Mouse (Mus musculus) heart, embryonic 10.5 days (tissue): ENCODE measurements around the gene Gstp3. TPM values are rescaled to one million over a fixed set of nuclear protein-coding genes. Genes with fewer than 3 reads are reported as not detected.
"Not testable (repeated sequence)": the region's sequence is repeated elsewhere in the genome, so short reads cannot be mapped to it uniquely, and the experiment has no call there.

Experiments
- DNase-seq: peaks from one replicate; pipeline ENCODE4 v3.0.0-alpha.2; 2017; ENCODE audit warnings: low spot score
- H3K27ac ChIP-seq: fragments of 300-500 bp; sonication (generic); 2 replicates; pipeline ENCODE4 v1.5.1; 2016; ENCODE audit warnings: mild to moderate bottlenecking
- H3K27me3 ChIP-seq: fragments of 300-500 bp; sonication (generic); 2 replicates; pipeline ENCODE4 v1.6.1; 2016; ENCODE audit warnings: mild to moderate bottlenecking; ENCODE audit not compliant: poor library complexity, insufficient read depth, severe bottlenecking
- H3K36me3 ChIP-seq: fragments of 300-500 bp; sonication (generic); 2 replicates; pipeline ENCODE4 v1.6.1; 2016; ENCODE audit warnings: mild to moderate bottlenecking, moderate library complexity
- H3K4me1 ChIP-seq: fragments of 300-500 bp; sonication (generic); 2 replicates; pipeline ENCODE4 v1.6.1; 2016; ENCODE audit warnings: mild to moderate bottlenecking
- H3K4me3 ChIP-seq: fragments of 300-500 bp; sonication (generic); 2 replicates; pipeline ENCODE4 v1.5.1; 2016; ENCODE audit warnings: mild to moderate bottlenecking, moderate library complexity
- H3K9me3 ChIP-seq: fragments of 300-500 bp; sonication (generic); 2 replicates; pipeline ENCODE4 v1.6.1; 2016; ENCODE audit warnings: mild to moderate bottlenecking, moderate library complexity
- WGBS: fragments of 180-500 bp; shearing (Covaris S2); methylation state at CpG from one replicate; pipeline ENCODE4 v1.1.7; 2016; 5-methylcytosine and 5-hydroxymethylcytosine counted together
- polyA plus RNA-seq: library from polyadenylated mRNA; unstranded; fragments of >200 nt; fragmentation: Nextera tagmentation; extraction: Ambion mirVana; gene quantifications from 2 replicates; pipeline ENCODE4 v1.2.1, GENCODE M21; 2016

Gene Gstp3
- polyA plus RNA-seq, 1 experiment from 2014 or later = not detected

- Histone ChIP-seq H3K27me3 (0 out of 2 replicates have a peak, but pooled peaks cover 5% of the 10 kb centered on the region), H3K36me3 (no peaks in the 10 kb centered on the region), H3K27ac (peak overlapping the region; percentile 47; the same call in 1 of the 2 replicates), H3K9me3 (no peaks in the 10 kb centered on the region), H3K4me3 (no peak overlapping the region), H3K4me1 (peaks cover 30% of the 10 kb centered on the region)
- 49% methylated on average over 15 of the region's 15 CpGs for WGBS
- DNase-seq = no peak
Measured at GRCm38 (mm10) chr19:4055947-4056693, 3.2 kb downstream of the Gstp3 start.

- Histone ChIP-seq H3K9me3 (no peaks in the 10 kb centered on the region), H3K36me3 (no peaks in the 10 kb centered on the region), H3K27ac (no peak overlapping the region), H3K4me1 (peaks cover 30% of the 10 kb centered on the region), H3K27me3 (0 out of 2 replicates have a peak, but pooled peaks cover 5% of the 10 kb centered on the region), H3K4me3 (no peak overlapping the region)
- WGBS = 65% methylated on average over 8 of the region's 8 CpGs
- no peak for DNase-seq
Measured at GRCm38 (mm10) chr19:4055216-4055946, 4.0 kb downstream of the Gstp3 start.

GRCm38 (mm10) chr19:4054613-4055012 lies 4.8 kb downstream of the Gstp3 start:
- DNase-seq = no peak
- H3K27ac ChIP-seq = no peak overlapping the region
- H3K4me3 ChIP-seq = no peak overlapping the region
- peaks cover 29% of the 10 kb centered on the region for H3K4me1 ChIP-seq
- no peaks in the 10 kb centered on the region for H3K36me3 ChIP-seq
- WGBS = 83% methylated on average over 5 of the region's 5 CpGs
- H3K9me3 ChIP-seq = no peaks in the 10 kb centered on the region
- H3K27me3 ChIP-seq = 0 out of 2 replicates have a peak, but pooled peaks cover 5% of the 10 kb centered on the region

- Histone ChIP-seq H3K27ac (no peak overlapping the region), H3K4me3 (no peak overlapping the region), H3K4me1 (peaks cover 17% of the 10 kb centered on the region), H3K36me3 (no peaks in the 10 kb centered on the region), H3K9me3 (no peaks in the 10 kb centered on the region), H3K27me3 (0 out of 2 replicates have a peak, but pooled peaks cover 5% of the 10 kb centered on the region)
- DNase-seq = no peak
- WGBS = 69% methylated on average over 5 of the region's 5 CpGs
Measured at GRCm38 (mm10) chr19:4052516-4053030, 6.8 kb downstream of the Gstp3 start.

GRCm38 (mm10) chr19:4051741-4052515 lies 7.4 kb downstream of the Gstp3 start:
- H3K36me3 ChIP-seq = no peaks in the 10 kb centered on the region
- H3K27ac ChIP-seq = no peak overlapping the region
- H3K4me3 ChIP-seq = no peak overlapping the region
- peak; percentile 76 for DNase-seq
- H3K27me3 ChIP-seq = 0 out of 2 replicates have a peak, but pooled peaks cover 5% of the 10 kb centered on the region
- 50% methylated on average over 10 of the region's 10 CpGs for WGBS
- H3K4me1 ChIP-seq = peaks cover 15% of the 10 kb centered on the region
- no peaks in the 10 kb centered on the region for H3K9me3 ChIP-seq

- WGBS = 89% methylated on average over 5 of the region's 5 CpGs
- DNase-seq = no peak
- Histone ChIP-seq H3K4me3 (no peak overlapping the region), H3K36me3 (no peaks in the 10 kb centered on the region), H3K27ac (no peak overlapping the region), H3K4me1 (peaks cover 8% of the 10 kb centered on the region), H3K27me3 (0 out of 2 replicates have a peak, but pooled peaks cover 5% of the 10 kb centered on the region), H3K9me3 (no peaks in the 10 kb centered on the region)
Measured at GRCm38 (mm10) chr19:4051016-4051415, 8.4 kb downstream of the Gstp3 start.

GRCm38 (mm10) chr19:4049069-4049468 lies 10.3 kb downstream of the Gstp3 start:
- H3K9me3 ChIP-seq, H3K4me3 ChIP-seq, H3K36me3 ChIP-seq, H3K27me3 ChIP-seq, H3K4me1 ChIP-seq, H3K27ac ChIP-seq, DNase-seq: not testable (repeated sequence)
- WGBS = 69% methylated on average over 5 of the region's 5 CpGs

GRCm38 (mm10) chr19:4047859-4048258 lies 11.5 kb downstream of the Gstp3 start:
- no peak overlapping the region for H3K27ac ChIP-seq
- 0 out of 2 replicates have a peak, but pooled peaks cover 7% of the 10 kb centered on the region for H3K4me1 ChIP-seq
- H3K27me3 ChIP-seq = no peaks in the 10 kb centered on the region
- no peaks in the 10 kb centered on the region for H3K9me3 ChIP-seq
- 21% methylated on average over 4 of the region's 4 CpGs for WGBS
- DNase-seq = no peak
- H3K36me3 ChIP-seq = no peaks in the 10 kb centered on the region
- H3K4me3 ChIP-seq = no peak overlapping the region

- Histone ChIP-seq H3K9me3 (no peaks in the 10 kb centered on the region), H3K27me3 (no peaks in the 10 kb centered on the region), H3K4me3 (no peak overlapping the region), H3K4me1 (0 out of 2 replicates have a peak, but pooled peaks cover 12% of the 10 kb centered on the region), H3K36me3 (no peaks in the 10 kb centered on the region), H3K27ac (no peak overlapping the region)
- WGBS = 78% methylated on average over 8 of the region's 8 CpGs
- no peak for DNase-seq
Measured at GRCm38 (mm10) chr19:4046866-4047254, 12.5 kb downstream of the Gstp3 start.

- Histone ChIP-seq H3K4me3 (no peak within 1 kb of the TSS), H3K27ac (no peak within 1 kb of the TSS), H3K4me1 (0 out of 2 replicates have a peak, but pooled peaks cover 13% of the 10 kb centered on the region), H3K36me3 (no peaks in the 10 kb centered on the region), H3K27me3 (no peaks in the 10 kb centered on the region), H3K9me3 (no peaks in the 10 kb centered on the region)
- no peak for DNase-seq
- WGBS = 54% methylated on average over 16 of the region's 16 CpGs
Measured at GRCm38 (mm10) chr19:4045966-4046865, 13.2 kb downstream of the Gstp3 start, which contains the start of gene Gstp2. Gene Gstp2, minus strand, starts transcription at chr19:4046023.

- not testable (repeated sequence) for H3K27me3 ChIP-seq, H3K27ac ChIP-seq, H3K9me3 ChIP-seq, H3K4me3 ChIP-seq, DNase-seq, H3K36me3 ChIP-seq
- WGBS = 85% methylated on average over 5 of the region's 5 CpGs
- H3K4me1 ChIP-seq = 0 out of 2 replicates have a peak, but pooled peaks cover 13% of the 10 kb centered on the region
Measured at GRCm38 (mm10) chr19:4044109-4044508, 15.3 kb downstream of the Gstp3 start.

- Histone ChIP-seq H3K4me1 (peaks cover 22% of the 10 kb centered on the region), H3K27me3 (no peaks in the 10 kb centered on the region), H3K27ac (no peak overlapping the region), H3K9me3 (no peaks in the 10 kb centered on the region), H3K4me3 (no peak overlapping the region), H3K36me3 (no peaks in the 10 kb centered on the region)
- WGBS = 63% methylated on average over 14 of the region's 14 CpGs
- DNase-seq = no peak
Measured at GRCm38 (mm10) chr19:4042124-4042523, 17.2 kb downstream of the Gstp3 start.
